Mouse (Mus musculus) Patski (cell line): ENCODE data around the gene Pip4k2a. TPM values are rescaled to one million over a fixed set of nuclear protein-coding genes. Genes with fewer than 3 reads are reported as not detected.
"Not testable (repeated sequence)": the region's sequence is repeated elsewhere in the genome, so short reads cannot be mapped to it uniquely, and the experiment has no call there.

Experiments used
- ATAC-seq: fragments of 100-300 bp; one replicate; pipeline ENCODE4 v1.8.0; 2021
- CTCF ChIA-PET: fragments of 350-600 bp; sonication (Branson Sonifier 250); formaldehyde crosslinking; loops from one replicate; lab custom pipeline; 2022; ENCODE audit warnings: inconsistent platforms; lab: Charles Lee
- POLR2A ChIA-PET: fragments of 350-600 bp; sonication (Branson Sonifier 250); formaldehyde crosslinking; loops from one replicate; lab custom pipeline; 2022; ENCODE audit warnings: antibody characterized with exemption, inconsistent platforms; lab: Charles Lee
- DNase-seq: peaks from one replicate; pipeline ENCODE4 v3.0.0-alpha.2; 2011; ENCODE audit warnings: low read depth, low spot score
- H3K27me3 ChIP-seq: fragments of 371-371 bp; one replicate; pipeline ENCODE4 v1.5.1; 2021
- CTCF ChIP-seq: fragments of 100-300 bp; IDR thresholded peaks from one replicate; pipeline ENCODE4 v1.5.1; 2021
- in situ Hi-C: fragments of 300-500 bp; cut with MboI; formaldehyde crosslinking; loops from 3 replicates; pipeline ENCODE4 v1.11.1; 2018; ENCODE audit warnings: low pct_unique_long_range_greater_than_20kb, mixed read lengths
- polyA plus RNA-seq: library from polyadenylated mRNA; unstranded; gene quantifications from one replicate; pipeline ENCODE4 v1.2.3, GENCODE M21; 2021

Gene Pip4k2a
- 17.6 TPM for polyA plus RNA-seq

GRCm38 (mm10) chr2:18998054-18998478, at the start of gene Pip4k2a, which contains the start of gene 4930426L09Rik:
Gene Pip4k2a (minus strand): TSS chr2:18998126.
Gene 4930426L09Rik (plus strand): TSS chr2:18998343.
- ChIA-PET CTCF (interaction anchor here (0.8 to 1.6 kb wide), 2 partner anchors 53 to 124 kb away, joined by 3 to 4 read pairs; no protein-coding TSS in a partner anchor), POLR2A (interaction anchor here (0.6 to 0.8 kb wide), 4 partner anchors 26 to 84 kb away, joined by 3 read pairs; no protein-coding TSS in a partner anchor)
- no peak for TF ChIP-seq CTCF
- in situ Hi-C loops: loop anchor here (10.0 kb wide), 2 partner anchors 233 to 323 kb away; partner anchors contain the start of genes Bmi1 and Commd3
- DNase-seq: no peak
- no peaks in the 10 kb centered on the region for H3K27me3 ChIP-seq
- peak; percentile 97 for ATAC-seq

GRCm38 (mm10) chr2:19037907-19038570, 40.1 kb upstream of the Pip4k2a start:
- no peak for TF ChIP-seq CTCF
- ChIA-PET POLR2A (no interaction called here), CTCF (interaction anchor here (0.9 to 1.0 kb wide), 2 partner anchors 111 to 165 kb away, joined by 3 read pairs; no protein-coding TSS in a partner anchor)
- DNase-seq (no peak), ATAC-seq (peak; percentile 17)
- in situ Hi-C loops: no loop called here
- H3K27me3 ChIP-seq: no peaks in the 10 kb centered on the region

- no peaks in the 10 kb centered on the region for H3K27me3 ChIP-seq
- ChIA-PET POLR2A (interaction anchor here (1.2 kb wide), 1 partner anchor 38 kb away, joined by 3 read pairs; no protein-coding TSS in a partner anchor), CTCF (no interaction called here)
- ATAC-seq (peak; percentile 54), DNase-seq (no peak)
- in situ Hi-C loops: no loop called here
- no peak for TF ChIP-seq CTCF
Measured at GRCm38 (mm10) chr2:19037430-19037829, 39.5 kb upstream of the Pip4k2a start.

GRCm38 (mm10) chr2:19024807-19025206, 26.9 kb upstream of the Pip4k2a start:
- ATAC-seq: no peak
- H3K27me3 ChIP-seq: no peaks in the 10 kb centered on the region
- in situ Hi-C loops: no loop called here
- ChIA-PET POLR2A (no interaction called here), CTCF (interaction anchor here (1.2 kb wide), 2 partner anchors 11 kb away, joined by 4 read pairs; no protein-coding TSS in a partner anchor)
- TF ChIP-seq CTCF: no peak
- peak; percentile 10 for DNase-seq

GRCm38 (mm10) chr2:19018034-19018433, 20.1 kb upstream of the Pip4k2a start:
- ATAC-seq: no peak
- DNase-seq: no peak

GRCm38 (mm10) chr2:19016839-19017238, 18.9 kb upstream of the Pip4k2a start:
- no peak for ATAC-seq
- TF ChIP-seq CTCF: no peak
- no peaks in the 10 kb centered on the region for H3K27me3 ChIP-seq
- in situ Hi-C loops: no loop called here
- ChIA-PET POLR2A (no interaction called here), CTCF (interaction anchor here (1.3 to 1.6 kb wide), 2 partner anchors 9 to 15 kb away, joined by 3 to 5 read pairs; no protein-coding TSS in a partner anchor)
- no peak for DNase-seq

More at GRCm38 (mm10) chr2:19018034-19018433, 20.1 kb upstream of the Pip4k2a start:
- no peaks in the 10 kb centered on the region for H3K27me3 ChIP-seq
- CTCF ChIA-PET: interaction anchor here (1.0 to 1.6 kb wide), 3 partner anchors 8 to 16 kb away, joined by 3 to 5 read pairs (median 4); no protein-coding TSS in a partner anchor
- POLR2A ChIA-PET: no interaction called here
- no peak for TF ChIP-seq CTCF
- in situ Hi-C loops: no loop called here

GRCm38 (mm10) chr2:19016348-19016747, 18.4 kb upstream of the Pip4k2a start:
- ATAC-seq (no peak), DNase-seq (no peak)
- no peaks in the 10 kb centered on the region for H3K27me3 ChIP-seq
- no peak for TF ChIP-seq CTCF
- ChIA-PET CTCF (interaction anchor here (2.8 kb wide), 1 partner anchor 15 kb away, joined by 9 read pairs; no protein-coding TSS in a partner anchor), POLR2A (no interaction called here)
- in situ Hi-C loops: no loop called here

GRCm38 (mm10) chr2:19011443-19011842, 13.5 kb upstream of the Pip4k2a start:
- DNase-seq (no peak), ATAC-seq (no peak)
- in situ Hi-C loops: no loop called here
- H3K27me3 ChIP-seq: peaks cover 4% of the 10 kb centered on the region
- TF ChIP-seq CTCF: no peak
- CTCF ChIA-PET: interaction anchor here (0.8 kb wide), 1 partner anchor 9 kb away, joined by 3 read pairs; no protein-coding TSS in a partner anchor
- POLR2A ChIA-PET: interaction anchor here (1.1 kb wide), 1 partner anchor 25 kb away, joined by 3 read pairs; no protein-coding TSS in a partner anchor

GRCm38 (mm10) chr2:19010541-19010940, 12.6 kb upstream of the Pip4k2a start:
- in situ Hi-C loops, DNase-seq, H3K27me3 ChIP-seq, ATAC-seq: not testable (repeated sequence)
- CTCF ChIA-PET: interaction anchor here (0.8 kb wide), 1 partner anchor 8 kb away, joined by 3 read pairs; no protein-coding TSS in a partner anchor
- POLR2A ChIA-PET: interaction anchor here (1.1 kb wide), 1 partner anchor 26 kb away, joined by 3 read pairs; no protein-coding TSS in a partner anchor

GRCm38 (mm10) chr2:19007580-19007979, 9.7 kb upstream of the Pip4k2a start:
- TF ChIP-seq CTCF: no peak
- peaks cover 4% of the 10 kb centered on the region for H3K27me3 ChIP-seq
- POLR2A ChIA-PET: no interaction called here
- CTCF ChIA-PET: interaction anchor here (1.8 kb wide), 1 partner anchor 10 kb away, joined by 5 read pairs; no protein-coding TSS in a partner anchor
- in situ Hi-C loops: no loop called here
- ATAC-seq (no peak), DNase-seq (no peak)
